Mouse (Mus musculus) G1E (cell line): ENCODE results near the gene Cacna1c.

Experiments used
- CTCF ChIP-seq: IDR thresholded peaks from 2 replicates; pipeline ENCODE4 v1.5.1; 2012; ENCODE audit warnings: low read depth, low read length, inconsistent platforms, mixed read lengths
- GATA1 ChIP-seq: IDR thresholded peaks from 2 replicates; pipeline ENCODE4 v1.6.1; 2012; ENCODE audit warnings: borderline replicate concordance, low read length, inconsistent platforms, mixed read lengths
- GATA2 ChIP-seq: IDR thresholded peaks from 2 replicates; pipeline ENCODE4 v1.6.1; 2012; ENCODE audit warnings: low read depth, low read length, inconsistent platforms, borderline replicate concordance
- TAL1 ChIP-seq: conservative IDR thresholded peaks from 2 replicates; pipeline ENCODE4 v1.6.1; 2012; ENCODE audit warnings: low read depth, low read length, inconsistent platforms, mixed read lengths

DNA sequence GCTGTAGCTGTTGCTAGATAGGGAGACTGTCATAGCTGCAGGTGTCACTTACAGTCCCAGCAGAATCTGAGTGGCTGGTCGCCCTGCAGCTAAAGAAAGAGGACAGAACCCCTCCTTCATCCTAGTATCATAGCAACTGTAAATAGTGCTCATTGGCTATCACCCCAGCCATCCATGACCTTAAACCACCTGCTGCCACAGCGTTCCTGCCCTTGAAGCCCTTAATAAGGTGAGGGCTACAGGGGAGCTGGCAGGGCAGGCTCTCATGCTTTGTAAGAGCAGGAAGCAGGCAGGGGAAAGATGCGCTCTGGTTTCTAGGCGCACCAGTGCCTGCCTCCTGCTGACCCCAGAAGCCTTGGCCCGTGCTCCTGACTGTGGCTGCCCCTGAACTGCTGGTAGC lies 299.1 kb downstream of the Cacna1c start:
- no peak for TF ChIP-seq CTCF
- no peak for TF ChIP-seq TAL1
- no peak for TF ChIP-seq GATA1
- TF ChIP-seq GATA2: no peak
